Mouse (Mus musculus) embryonic facial prominence, embryonic 13.5 days (tissue): Measurements from ENCODE around the gene Ccdc106. TPM values are rescaled to one million over a fixed set of nuclear protein-coding genes. Genes with fewer than 3 reads are reported as not detected.
"Not testable (repeated sequence)": the region's sequence is repeated elsewhere in the genome, so short reads cannot be mapped to it uniquely, and the experiment has no call there.

ENCODE experiments used
- ATAC-seq: fragments of 200-750 bp; cut with Nextera tagmentation; 2 replicates; pipeline ENCODE4 v1.8.0; 2017; ENCODE audit warnings: low read depth; ENCODE audit not compliant: insufficient number of reproducible peaks, insufficient read depth, low FRiP score, low TSS enrichment
- H3K27ac ChIP-seq: fragments of 300-500 bp; sonication (generic); 2 replicates; pipeline ENCODE4 v1.5.1; 2015; ENCODE audit warnings: moderate library complexity, mild to moderate bottlenecking, inconsistent platforms
- H3K27me3 ChIP-seq: fragments of 300-500 bp; sonication (generic); 2 replicates; pipeline ENCODE4 v1.6.1; 2015; ENCODE audit warnings: mild to moderate bottlenecking, inconsistent platforms
- H3K36me3 ChIP-seq: fragments of 300-500 bp; sonication (generic); 2 replicates; pipeline ENCODE4 v1.6.1; 2015; ENCODE audit warnings: mild to moderate bottlenecking, inconsistent platforms
- H3K4me1 ChIP-seq: fragments of 300-500 bp; sonication (generic); 2 replicates; pipeline ENCODE4 v1.6.1; 2015; ENCODE audit warnings: inconsistent platforms
- H3K4me2 ChIP-seq: fragments of 300-500 bp; sonication (generic); 2 replicates; pipeline ENCODE4 v1.6.1; 2015; ENCODE audit warnings: moderate library complexity, mild to moderate bottlenecking, inconsistent platforms
- H3K4me3 ChIP-seq: fragments of 300-500 bp; sonication (generic); 2 replicates; pipeline ENCODE4 v1.5.1; 2015; ENCODE audit warnings: mild to moderate bottlenecking, inconsistent platforms
- H3K9ac ChIP-seq: fragments of 300-500 bp; sonication (generic); 2 replicates; pipeline ENCODE4 v1.6.1; 2015; ENCODE audit warnings: mild to moderate bottlenecking, inconsistent platforms
- H3K9me3 ChIP-seq: fragments of 300-500 bp; sonication (generic); 2 replicates; pipeline ENCODE4 v1.6.1; 2016; ENCODE audit warnings: inconsistent platforms
- WGBS: fragments of 180-500 bp; shearing (Covaris S2); methylation state at CpG from one replicate; pipeline ENCODE4 v1.1.7; 2015; ENCODE audit warnings: mixed read lengths; 5-methylcytosine and 5-hydroxymethylcytosine counted together
- polyA plus RNA-seq: library from polyadenylated mRNA; unstranded; fragments of >200 nt; fragmentation: Nextera tagmentation; extraction: Ambion mirVana; gene quantifications from 2 replicates; pipeline ENCODE4 v1.2.1, GENCODE M21; 2015

Gene Ccdc106
- polyA plus RNA-seq, 1 experiment from 2014 or later: 46.1 TPM

DNA sequence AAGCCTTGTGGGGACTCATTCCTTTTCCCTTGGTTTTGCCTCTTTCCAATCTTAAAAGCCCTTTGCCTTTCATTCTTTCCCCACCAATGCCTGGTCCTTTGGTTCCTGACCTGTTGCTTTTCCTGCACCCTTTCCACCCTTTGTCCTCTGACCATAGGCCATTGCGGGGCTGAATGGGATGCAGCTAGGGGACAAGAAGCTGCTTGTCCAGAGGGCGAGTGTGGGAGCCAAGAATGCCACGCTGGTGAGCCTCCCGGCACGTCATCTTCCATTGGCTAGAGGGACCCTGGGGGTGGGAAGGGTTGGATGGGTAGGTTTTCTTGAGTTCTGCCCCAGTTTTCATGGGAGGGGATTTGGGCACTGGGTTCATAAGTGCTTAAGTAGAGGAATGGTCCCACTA lies 54.6 kb downstream of the Ccdc106 start:
- Histone ChIP-seq H3K9ac (no peak overlapping the region), H3K4me1 (no peaks in the 10 kb centered on the region), H3K27me3 (no peaks in the 10 kb centered on the region), H3K9me3 (no peaks in the 10 kb centered on the region), H3K36me3 (peaks cover 83% of the 10 kb centered on the region), H3K4me3 (no peak overlapping the region), H3K27ac (no peak overlapping the region), H3K4me2 (no peak overlapping the region)
- ATAC-seq: no peak
- 93% methylated on average over 5 of the region's 5 CpGs for WGBS

DNA sequence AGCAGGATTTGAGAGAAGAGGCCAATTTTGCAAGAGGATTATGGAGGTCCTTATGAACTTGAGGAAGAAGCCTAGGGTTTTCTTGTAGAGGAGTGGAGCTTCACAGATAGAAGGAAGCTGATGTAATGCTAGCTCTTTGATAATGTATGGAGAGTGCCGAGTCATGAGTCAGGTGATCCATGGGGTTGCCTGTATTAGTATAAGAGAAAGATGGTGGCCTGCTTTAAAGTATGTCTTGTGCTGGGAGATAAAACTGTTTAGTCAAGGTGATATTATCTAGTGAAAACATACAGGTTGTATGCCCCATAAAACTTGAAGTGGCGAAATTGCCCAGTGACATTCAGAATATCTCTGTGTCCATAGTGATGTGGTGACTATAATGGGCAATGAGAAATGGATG lies 56.6 kb downstream of the Ccdc106 start:
- no peak overlapping the region for H3K4me2 ChIP-seq
- no peak overlapping the region for H3K27ac ChIP-seq
- H3K36me3 ChIP-seq: peaks cover 65% of the 10 kb centered on the region
- peaks cover 9% of the 10 kb centered on the region for H3K4me1 ChIP-seq
- no peak overlapping the region for H3K9ac ChIP-seq
- H3K27me3 ChIP-seq: no peaks in the 10 kb centered on the region
- ATAC-seq: no peak
- WGBS: 81% methylated on average over 2 of the region's 2 CpGs
- no peaks in the 10 kb centered on the region for H3K9me3 ChIP-seq
- H3K4me3 ChIP-seq: no peak overlapping the region

DNA sequence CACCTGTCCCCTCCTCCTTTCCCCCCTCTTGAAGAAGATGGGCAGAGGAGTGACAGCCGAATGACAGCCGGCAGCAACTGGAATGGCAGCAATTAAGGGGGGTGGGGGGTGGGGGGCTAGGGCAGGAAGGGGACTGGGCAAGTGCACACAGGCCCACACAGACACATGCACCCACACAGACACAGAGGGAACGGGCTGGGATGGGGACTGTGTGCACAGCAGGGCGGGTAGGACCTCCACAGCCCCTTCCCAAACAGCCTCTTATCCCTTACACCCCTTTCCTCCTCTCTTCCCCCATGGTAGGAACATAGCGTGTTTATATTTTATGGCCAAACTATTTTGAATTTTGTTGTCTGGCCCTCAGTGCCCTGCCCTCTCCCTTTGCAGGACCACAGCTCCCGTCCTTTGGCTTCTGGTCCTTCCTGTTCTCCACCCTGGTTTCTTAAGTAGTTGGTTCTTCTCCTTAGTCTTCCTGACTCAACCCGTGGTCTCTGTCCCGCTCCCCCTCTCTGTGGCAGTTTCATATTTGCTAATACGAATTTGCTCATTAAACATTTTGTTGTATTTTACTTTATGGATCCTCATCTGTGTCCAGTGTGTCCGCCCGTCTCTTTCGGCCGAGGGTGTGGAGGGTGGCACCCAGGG lies 59.1 kb downstream of the Ccdc106 start:
- WGBS: 49% methylated on average over 11 of the region's 13 CpGs
- H3K9me3 ChIP-seq, H3K27me3 ChIP-seq, ATAC-seq: not testable (repeated sequence)
- Histone ChIP-seq H3K4me2 (peak overlapping the region; percentile 74), H3K27ac (peak overlapping the region; percentile 93), H3K4me1 (peaks cover 12% of the 10 kb centered on the region), H3K9ac (peak overlapping the region; percentile 97), H3K36me3 (peaks cover 55% of the 10 kb centered on the region), H3K4me3 (peak overlapping the region; percentile 99)

DNA sequence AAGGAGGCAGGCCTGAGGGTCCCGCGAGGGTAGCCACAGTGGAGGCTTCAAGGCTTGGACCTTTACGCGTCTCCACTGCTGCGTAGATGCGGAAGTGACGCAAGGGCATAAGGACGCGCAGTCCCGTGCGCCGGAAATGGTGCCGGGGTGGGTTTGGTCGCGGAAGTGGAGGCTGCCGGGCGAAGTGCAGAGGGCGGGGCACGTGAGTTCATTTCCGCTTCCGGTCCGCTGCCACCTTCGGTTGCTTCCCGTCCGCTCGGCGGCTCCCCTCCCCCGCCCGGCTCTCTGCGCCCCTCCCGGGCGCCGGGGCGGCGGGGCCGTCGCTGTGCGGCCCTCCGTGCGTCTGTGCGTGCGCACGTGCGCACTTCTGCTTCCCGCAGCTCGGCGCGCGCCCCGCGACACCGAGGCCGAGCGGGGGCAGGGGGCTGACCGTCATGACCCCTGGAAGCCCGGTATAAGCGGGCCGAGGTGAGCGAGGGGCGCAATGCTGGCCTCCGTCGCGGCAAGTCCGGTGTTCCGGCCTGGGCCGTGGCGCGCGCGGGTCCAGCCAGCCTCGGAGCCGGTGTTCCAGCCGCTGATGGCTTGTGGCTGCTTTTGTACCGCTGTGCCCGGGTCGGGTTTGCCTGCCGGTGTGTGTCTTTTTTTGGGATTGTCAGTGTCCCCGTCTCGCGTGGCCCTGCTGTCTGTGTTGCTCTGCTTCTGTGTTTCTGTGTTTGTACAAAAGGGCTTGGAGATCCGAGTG lies 59.8 kb downstream of the Ccdc106 start, which contains the start of gene Epn1:
TSS of gene Epn1 (plus strand) at position 226 of the 742 bp plus-strand sequence.
- under 1% methylated on average over 81 of the region's 81 CpGs for WGBS
- Histone ChIP-seq H3K4me1 (peaks cover 12% of the 10 kb centered on the region), H3K9ac (peak within 1 kb of the TSS; percentile 97), H3K27me3 (no peaks in the 10 kb centered on the region), H3K27ac (peak within 1 kb of the TSS; percentile 93), H3K36me3 (peaks cover 52% of the 10 kb centered on the region), H3K4me3 (peak within 1 kb of the TSS; percentile 99), H3K9me3 (no peaks in the 10 kb centered on the region), H3K4me2 (peak within 1 kb of the TSS; percentile 74)
- peak; percentile 91 for ATAC-seq

DNA sequence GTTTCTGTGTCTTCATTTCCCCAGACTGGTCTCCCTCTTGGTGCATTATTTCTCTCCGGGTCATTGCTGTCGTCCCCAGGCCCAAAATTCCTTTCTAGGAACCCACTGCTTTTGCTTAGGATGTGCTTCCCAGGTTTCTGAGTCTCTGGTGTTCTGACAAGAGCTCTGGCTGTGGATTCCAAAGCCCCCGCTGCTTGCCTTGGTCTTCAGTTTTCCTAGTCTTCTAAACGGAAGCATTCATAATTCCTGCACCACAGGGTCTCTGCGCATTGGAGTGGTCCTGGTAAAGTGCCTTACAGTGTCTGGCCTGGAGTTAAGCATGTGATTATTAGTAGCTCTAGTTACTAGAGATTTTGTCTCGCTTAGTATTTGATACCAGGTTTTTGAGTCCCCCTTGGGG lies 60.5 kb downstream of the Ccdc106 start:
- Histone ChIP-seq H3K4me2 (peak overlapping the region; percentile 74), H3K4me1 (peaks cover 12% of the 10 kb centered on the region), H3K9ac (peak overlapping the region; percentile 97), H3K27ac (peak overlapping the region; percentile 93), H3K27me3 (no peaks in the 10 kb centered on the region), H3K4me3 (peak overlapping the region; percentile 99), H3K9me3 (no peaks in the 10 kb centered on the region), H3K36me3 (peaks cover 53% of the 10 kb centered on the region)
- no peak for ATAC-seq
- 8% methylated on average over 6 of the region's 6 CpGs for WGBS

DNA sequence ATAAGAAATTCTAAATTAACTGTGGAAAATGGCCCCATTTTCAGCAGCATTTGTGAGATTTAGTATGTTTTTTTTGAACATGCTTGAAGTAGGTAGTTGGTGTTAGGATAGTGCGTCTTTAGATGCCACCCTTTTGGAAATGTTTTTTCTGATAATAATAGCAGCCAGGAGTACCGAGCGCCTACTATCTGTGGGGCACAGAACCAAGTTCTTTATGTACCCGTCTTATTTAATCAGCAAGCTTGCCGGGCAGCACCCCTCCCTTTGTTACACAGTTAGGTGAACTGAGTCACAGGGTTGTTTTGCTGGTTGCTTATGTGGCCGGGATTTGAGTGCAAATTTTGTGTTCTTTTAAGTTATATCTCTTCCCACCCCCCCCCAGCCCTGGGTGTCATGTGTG lies 60.9 kb downstream of the Ccdc106 start:
- peak overlapping the region; percentile 99 for H3K4me3 ChIP-seq
- no peaks in the 10 kb centered on the region for H3K9me3 ChIP-seq
- peaks cover 55% of the 10 kb centered on the region for H3K36me3 ChIP-seq
- WGBS: 69% methylated on average over 6 of the region's 6 CpGs
- no peak for ATAC-seq
- peak overlapping the region; percentile 97 for H3K9ac ChIP-seq
- no peak overlapping the region for H3K27ac ChIP-seq
- peaks cover 12% of the 10 kb centered on the region for H3K4me1 ChIP-seq
- H3K4me2 ChIP-seq: peak overlapping the region; percentile 74
- no peaks in the 10 kb centered on the region for H3K27me3 ChIP-seq

DNA sequence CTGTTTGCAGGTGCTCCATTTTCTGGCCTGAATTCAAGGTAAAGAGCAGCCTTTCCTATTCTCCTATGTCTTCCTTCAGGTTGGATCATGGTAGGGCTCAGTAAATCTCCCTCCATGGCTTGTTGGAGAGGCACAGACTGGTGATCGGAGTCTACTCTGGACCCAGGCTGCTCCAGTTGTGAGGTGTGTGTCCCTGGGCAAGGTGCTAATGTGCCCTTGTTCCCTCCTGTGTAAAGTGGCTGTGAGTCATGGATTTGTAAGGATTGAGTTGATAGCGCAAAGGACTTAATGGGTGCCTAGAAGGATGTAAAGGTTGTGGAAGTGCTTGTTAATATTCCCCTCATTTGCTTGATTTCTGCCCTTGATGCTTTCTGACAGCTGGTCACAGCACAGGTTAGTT lies 61.6 kb downstream of the Ccdc106 start:
- Histone ChIP-seq H3K27me3 (no peaks in the 10 kb centered on the region), H3K4me1 (peaks cover 12% of the 10 kb centered on the region), H3K27ac (no peak overlapping the region), H3K9ac (no peak overlapping the region; the same call in 1 of the 2 replicates), H3K4me2 (peak overlapping the region; percentile 74), H3K4me3 (peak overlapping the region; percentile 99; the same call in 1 of the 2 replicates), H3K9me3 (no peaks in the 10 kb centered on the region), H3K36me3 (peaks cover 52% of the 10 kb centered on the region)
- no peak for ATAC-seq
- WGBS: 96% methylated on average over 2 of the region's 2 CpGs

DNA sequence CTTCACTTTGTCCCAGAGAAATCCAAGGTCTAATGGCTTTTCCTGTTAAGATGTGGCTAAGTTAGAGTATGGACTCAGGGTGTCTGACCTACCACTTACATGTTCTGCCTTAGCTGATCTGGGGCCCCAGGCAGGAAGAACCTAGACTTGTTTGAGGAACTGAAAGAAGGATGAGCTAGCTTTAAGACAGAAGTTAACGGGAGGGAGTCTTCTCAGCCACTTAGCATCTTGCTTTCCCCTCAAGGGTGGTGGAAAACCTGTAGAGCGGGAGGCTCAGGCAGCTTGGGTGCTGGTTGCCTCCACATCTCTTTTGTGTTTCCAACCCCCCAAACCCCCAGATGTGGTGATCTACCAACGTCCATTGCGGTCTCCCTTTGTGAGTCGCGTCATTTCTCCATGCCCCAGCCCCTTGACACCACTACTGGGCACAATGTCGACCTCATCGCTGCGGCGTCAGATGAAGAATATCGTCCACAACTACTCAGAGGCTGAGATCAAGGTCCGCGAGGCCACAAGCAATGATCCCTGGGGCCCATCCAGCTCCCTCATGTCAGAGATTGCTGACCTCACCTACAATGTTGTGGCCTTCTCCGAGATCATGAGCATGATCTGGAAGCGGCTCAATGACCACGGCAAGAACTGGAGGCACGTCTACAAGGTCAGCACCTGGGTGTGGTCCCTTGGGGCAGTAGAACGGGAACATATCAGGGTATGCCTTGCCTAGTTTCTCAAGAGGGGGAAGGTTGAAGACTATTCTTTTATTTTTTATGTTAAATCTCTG lies 63.2 kb downstream of the Ccdc106 start:
- Histone ChIP-seq H3K27ac (no peak overlapping the region), H3K4me2 (no peak overlapping the region), H3K9ac (no peak overlapping the region), H3K4me3 (no peak overlapping the region), H3K4me1 (peaks cover 12% of the 10 kb centered on the region), H3K36me3 (peaks cover 41% of the 10 kb centered on the region), H3K27me3 (no peaks in the 10 kb centered on the region), H3K9me3 (no peaks in the 10 kb centered on the region)
- WGBS: 92% methylated on average over 18 of the region's 18 CpGs
- no peak for ATAC-seq

DNA sequence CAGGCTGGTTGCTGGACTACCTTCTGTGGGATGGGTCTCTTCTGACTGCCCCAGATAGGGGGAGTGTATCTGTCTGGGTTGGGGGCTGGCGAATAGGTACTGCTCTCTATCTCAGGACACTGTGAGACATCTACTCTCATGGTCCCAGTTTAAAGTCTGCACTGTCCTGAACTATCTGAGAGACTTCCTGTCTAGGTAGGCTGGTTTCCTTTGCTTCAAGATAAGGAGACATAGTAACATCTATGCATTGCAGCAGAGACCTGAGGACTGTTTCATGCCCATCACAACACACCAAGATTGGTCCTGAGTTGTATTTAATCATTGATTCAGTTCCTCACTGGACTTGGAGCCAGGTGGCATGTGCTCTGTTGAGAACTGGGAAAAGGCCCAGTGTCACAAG lies 65.2 kb downstream of the Ccdc106 start:
- Histone ChIP-seq H3K9me3 (no peaks in the 10 kb centered on the region), H3K4me3 (no peak overlapping the region), H3K27ac (no peak overlapping the region), H3K4me1 (peaks cover 12% of the 10 kb centered on the region), H3K36me3 (peaks cover 46% of the 10 kb centered on the region), H3K9ac (no peak overlapping the region), H3K27me3 (no peaks in the 10 kb centered on the region), H3K4me2 (no peak overlapping the region)
- no peak for ATAC-seq
- 90% methylated on average over 1 of the region's 1 CpGs for WGBS

DNA sequence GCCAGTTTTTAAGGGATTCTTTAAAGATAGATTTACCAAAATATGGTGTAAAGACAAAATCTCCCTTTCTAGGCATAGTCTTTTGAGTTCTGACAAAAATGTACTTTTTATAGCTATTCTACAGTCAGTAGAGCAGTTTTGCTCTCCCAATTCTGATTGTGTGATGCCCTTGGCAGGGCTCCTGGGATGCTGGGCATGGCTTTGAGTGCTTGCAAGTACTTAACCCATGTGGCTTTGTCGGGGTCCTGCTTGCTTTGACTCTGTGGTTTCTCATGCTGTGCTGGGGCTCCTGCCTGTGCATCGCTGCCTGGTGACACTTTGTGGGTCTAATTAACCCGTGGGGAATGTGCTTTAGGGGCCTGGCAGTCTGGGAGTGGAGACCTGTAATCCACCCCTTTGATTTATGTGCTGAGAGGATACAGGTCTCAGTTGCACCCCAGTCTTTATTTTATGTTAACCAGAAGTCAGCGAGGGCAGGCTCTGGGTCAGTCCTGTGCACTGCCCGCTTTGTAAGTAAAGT lies 66.6 kb downstream of the Ccdc106 start:
- WGBS: 75% methylated on average over 5 of the region's 5 CpGs
- Histone ChIP-seq H3K4me3 (no peak overlapping the region), H3K27ac (no peak overlapping the region), H3K9ac (no peak overlapping the region), H3K27me3 (no peaks in the 10 kb centered on the region), H3K4me1 (peaks cover 3% of the 10 kb centered on the region), H3K4me2 (no peak overlapping the region), H3K9me3 (no peaks in the 10 kb centered on the region), H3K36me3 (peaks cover 57% of the 10 kb centered on the region)
- ATAC-seq: no peak

DNA sequence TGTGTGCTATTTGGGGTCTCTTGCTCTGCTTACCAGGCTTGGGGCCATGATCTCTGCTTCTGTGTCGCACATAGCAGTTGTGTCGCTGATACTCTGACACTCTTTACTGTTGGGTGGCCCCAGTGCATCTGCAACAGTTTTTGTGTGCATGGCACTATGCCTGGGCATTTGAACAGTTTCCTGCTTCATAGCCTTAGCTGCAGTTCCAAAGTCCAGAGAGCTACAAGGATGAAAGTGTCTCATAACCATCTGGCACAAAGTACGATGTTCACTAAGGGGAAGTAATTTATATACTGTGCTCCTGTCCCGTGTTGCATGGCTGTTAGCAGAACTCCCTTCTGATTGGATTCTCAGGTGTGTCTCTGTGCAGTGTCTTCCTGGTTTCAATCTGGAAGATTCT lies 67.5 kb downstream of the Ccdc106 start:
- H3K9ac ChIP-seq: no peak overlapping the region
- H3K9me3 ChIP-seq: no peaks in the 10 kb centered on the region
- H3K4me2 ChIP-seq: no peak overlapping the region
- no peak for ATAC-seq
- peaks cover 62% of the 10 kb centered on the region for H3K36me3 ChIP-seq
- no peak overlapping the region for H3K4me3 ChIP-seq
- H3K27ac ChIP-seq: no peak overlapping the region
- H3K4me1 ChIP-seq: no peaks in the 10 kb centered on the region
- WGBS: 84% methylated on average over 4 of the region's 4 CpGs
- H3K27me3 ChIP-seq: no peaks in the 10 kb centered on the region
